Mouse (Mus musculus) kidney, adult 8-10 months (tissue): Measurements from ENCODE around the gene Tnpo1.
"Not testable (repeated sequence)": the region's sequence is repeated elsewhere in the genome, so short reads cannot be mapped to it uniquely, and the experiment has no call there.

Experiments
- DNase-seq, 2 experiments: peaks; one replicate each; pipeline ENCODE4 v3.0.0; 2022

Gene Tnpo1

DNA sequence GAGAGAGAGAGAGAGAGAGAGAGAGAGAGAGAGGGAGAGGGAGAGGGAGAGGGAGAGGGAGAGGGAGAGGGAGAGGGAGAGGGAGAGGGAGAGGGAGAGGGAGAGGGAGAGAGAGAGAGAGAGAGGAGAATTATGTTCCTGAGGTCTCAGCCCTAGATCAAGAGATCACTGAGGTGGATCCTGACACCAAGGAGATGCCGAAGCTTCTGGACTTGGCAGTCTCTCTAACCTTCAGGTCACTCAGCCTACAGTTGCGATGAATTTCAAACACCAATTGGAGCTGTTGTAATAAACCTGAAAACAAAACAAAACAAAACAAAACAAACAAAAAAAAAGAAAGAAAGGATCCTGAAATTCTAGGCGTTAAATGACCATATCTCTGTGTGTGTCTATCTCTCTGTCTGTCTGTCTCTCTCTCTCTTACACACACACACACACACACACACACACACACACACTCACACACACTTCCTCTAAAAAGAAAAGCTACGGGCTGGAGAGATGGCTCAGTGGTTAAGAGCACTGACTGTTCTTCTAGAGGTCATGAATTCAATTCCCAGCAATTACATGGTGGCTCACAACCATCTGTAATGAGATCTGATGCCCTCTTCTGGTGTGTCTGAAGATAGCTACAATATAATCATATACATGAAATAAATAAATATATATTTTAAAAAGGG lies 109.1 kb downstream of the Tnpo1 start:
- not testable (repeated sequence) for DNase-seq

DNA sequence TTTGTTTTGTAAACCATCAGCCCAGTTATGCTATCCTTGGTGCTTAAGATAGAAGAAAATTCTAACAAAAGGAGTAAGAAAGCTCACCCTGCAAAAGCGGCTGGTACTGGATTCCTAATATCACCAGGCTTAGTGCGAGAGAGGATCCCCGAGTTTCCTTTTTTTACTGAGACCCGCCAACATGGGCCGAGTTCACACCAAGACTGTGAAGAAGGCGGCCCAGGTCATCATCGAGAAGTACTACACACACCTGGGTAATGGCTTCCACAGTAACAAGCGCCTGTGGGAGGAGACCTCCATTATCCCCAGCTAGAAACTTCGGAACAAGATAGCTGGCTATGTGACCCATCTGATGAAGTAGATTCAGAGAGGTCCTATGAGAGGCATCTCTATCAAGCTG lies 109.6 kb downstream of the Tnpo1 start:
- DNase-seq = no peak

GRCm38 (mm10) chr13:98815147-98815785 lies 110.9 kb downstream of the Tnpo1 start, which contains the start of gene Fcho2:
TSS of gene Fcho2 (minus strand) at chr13:98815449.
- peak; percentile 100 for DNase-seq

- DNase-seq = peak; percentile 54 to 63
Observed at GRCm38 (mm10) chr13:98814275-98815040, 111.7 kb downstream of the Tnpo1 start.

- DNase-seq = no peak
Observed at GRCm38 (mm10) chr13:98813596-98814274, 112.4 kb downstream of the Tnpo1 start.

DNA sequence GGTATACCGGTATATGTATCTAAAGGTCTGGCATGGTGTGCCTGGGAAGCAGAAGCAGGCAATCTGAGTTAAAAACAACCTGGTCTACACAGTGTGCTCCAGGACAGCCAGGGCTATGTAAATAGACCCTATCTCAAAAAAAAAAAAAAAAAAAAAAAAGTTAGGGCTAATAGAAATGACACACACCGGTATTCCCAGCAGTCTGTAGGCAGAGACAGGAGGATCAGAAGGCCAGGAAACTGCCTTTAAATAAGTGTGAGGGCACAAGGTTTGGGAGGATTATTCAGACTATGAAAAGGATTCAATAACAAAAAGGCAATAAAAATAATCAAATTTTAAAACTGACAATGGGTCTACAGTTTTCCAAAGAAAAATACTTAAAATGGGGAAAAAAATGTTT lies 113.0 kb downstream of the Tnpo1 start:
- DNase-seq = no peak

DNA sequence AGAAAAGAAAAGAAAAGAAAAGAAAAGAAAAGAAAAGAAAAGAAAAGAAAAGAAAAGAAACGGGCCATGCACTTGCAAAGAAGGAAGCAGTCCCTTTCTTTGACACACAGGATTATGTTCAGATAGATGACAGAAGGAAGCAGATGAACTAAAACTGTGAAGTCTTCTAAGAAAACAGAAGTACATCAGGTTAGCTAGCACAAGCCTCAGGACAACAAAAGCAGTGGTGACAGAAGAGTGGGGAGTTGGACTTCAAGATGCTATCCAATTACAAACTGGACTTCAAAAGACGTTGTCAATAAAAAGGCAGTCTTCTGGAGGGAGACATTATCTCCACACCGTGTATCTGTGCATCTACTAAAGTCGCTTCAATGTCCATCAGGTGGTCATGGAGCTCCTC lies 113.9 kb downstream of the Tnpo1 start:
- no peak for DNase-seq

DNA sequence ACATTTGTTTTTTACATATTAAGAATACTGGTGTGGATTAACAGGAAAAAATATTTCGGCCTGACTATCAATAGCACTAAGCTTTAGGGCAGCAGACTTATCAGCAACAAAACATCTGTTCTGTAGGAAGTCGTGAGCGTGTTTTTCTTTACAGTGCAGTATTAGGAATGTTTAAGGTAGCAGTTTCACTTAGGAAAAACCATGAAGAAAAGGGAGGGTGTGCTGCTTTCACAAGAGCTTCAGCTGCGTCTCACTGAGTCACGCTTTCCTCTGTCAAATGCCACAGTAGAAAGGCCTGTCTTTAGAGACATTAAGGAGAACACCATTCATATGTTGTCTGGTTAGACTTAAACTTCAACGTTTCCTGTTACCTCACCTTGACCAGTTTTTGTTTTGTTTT lies 116.0 kb downstream of the Tnpo1 start:
- no peak for DNase-seq

- DNase-seq = no peak
Observed at GRCm38 (mm10) chr13:98809087-98809486, 117.1 kb downstream of the Tnpo1 start.

DNA sequence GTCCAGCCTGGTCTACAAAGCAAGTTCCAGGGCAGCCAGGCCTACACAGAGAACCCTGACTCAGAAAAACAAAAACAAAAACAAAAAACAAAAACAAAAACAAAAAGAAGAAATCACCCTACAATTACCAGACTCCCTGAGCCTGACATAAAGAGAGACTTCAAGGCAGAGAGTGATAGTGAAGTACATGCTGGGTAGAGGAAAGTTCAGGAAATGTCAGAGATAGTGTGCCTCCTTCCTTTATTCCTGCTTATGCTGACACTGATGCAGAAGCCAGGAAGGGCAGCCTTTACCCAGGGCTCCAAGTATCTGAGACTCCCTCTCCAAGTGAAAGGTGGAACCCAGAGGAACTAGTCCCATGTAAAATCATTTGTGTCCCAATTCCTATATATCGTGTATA lies 121.7 kb downstream of the Tnpo1 start:
- DNase-seq = no peak

DNA sequence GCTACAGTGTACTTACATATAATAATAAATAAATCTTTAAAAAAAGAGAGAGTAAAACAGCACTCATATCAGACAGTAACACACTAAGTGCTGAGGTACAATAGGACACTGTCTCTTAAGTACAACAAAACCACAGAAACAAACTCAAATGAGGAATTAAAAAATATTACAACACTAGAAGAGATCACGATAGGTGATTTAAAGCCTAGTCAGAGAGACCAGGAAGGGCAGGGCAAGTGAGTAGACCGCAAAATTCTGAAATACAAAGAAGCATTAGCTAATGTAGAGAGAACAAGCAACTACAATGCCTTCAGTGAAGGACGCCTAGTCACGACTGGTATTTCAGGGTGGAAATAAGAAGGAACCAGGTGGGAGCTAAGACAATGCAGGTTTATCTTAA lies 122.5 kb downstream of the Tnpo1 start:
- DNase-seq = no peak

DNA sequence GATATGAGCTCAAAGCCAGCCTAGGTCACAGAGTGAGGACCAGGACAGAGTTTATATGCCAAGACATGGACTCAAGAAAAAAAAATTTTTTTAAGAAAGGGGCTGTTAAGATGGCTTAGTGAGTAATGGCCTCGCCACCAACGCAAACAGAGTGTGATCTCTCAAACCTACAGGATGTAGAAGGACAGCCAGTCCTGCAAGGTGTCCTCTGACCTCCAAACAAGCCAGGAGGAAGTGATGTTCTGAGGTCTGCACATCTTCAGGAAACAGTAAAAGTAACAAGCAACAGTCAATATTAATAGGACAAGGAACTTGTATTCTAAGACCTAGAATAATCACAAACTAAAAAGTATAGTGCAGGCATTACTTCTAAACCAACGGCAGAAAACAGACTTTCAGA lies 123.2 kb downstream of the Tnpo1 start:
- no peak for DNase-seq

DNA sequence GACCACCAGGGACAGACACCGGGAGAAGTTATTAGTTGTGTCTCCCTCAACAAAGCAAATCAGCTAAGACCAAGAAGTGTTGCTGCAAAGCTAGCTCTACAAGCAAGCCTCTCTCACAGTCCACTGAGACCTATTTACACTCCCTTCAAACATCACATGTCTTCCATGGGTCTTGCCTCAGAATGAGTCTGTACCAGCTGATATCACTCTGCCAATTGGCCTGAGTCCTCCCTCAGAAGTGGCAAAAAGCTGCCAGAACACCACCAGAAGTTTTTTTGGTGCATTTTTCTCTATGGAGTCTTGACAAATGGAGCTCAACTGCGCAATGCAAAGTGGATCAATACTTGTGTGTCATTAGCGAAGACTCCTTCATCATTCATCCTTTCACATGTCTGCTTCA lies 130.7 kb downstream of the Tnpo1 start:
- DNase-seq = no peak

GRCm38 (mm10) chr13:98792864-98793263 lies 133.3 kb downstream of the Tnpo1 start:
- DNase-seq = no peak

DNA sequence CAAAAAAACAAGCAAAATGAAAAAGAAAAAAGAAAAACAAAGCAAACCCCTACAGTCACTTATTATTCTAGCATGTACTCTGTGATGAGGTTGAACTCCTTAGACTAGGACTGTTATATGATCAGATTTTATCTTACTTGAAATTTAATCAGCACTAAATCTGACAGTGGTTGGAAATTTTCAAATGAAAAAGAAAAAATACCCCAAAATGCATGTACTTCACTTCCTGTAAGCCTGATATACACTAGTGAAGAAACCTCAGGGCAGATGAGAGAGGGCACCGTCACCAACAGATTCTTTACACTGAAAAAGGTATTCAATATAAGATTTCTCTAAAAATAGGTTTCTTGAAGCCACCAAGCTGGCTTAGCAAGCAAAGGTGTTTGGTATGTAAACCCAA lies 134.5 kb downstream of the Tnpo1 start:
- DNase-seq = no peak
